Mouse (Mus musculus): ENCODE results near the gene Gm2022. TPM values are rescaled to one million over a fixed set of nuclear protein-coding genes. Genes with fewer than 3 reads are reported as not detected.

Gene Gm2022
- not detected for polyA plus RNA-seq (2014; fragmentation: Illumina TruSeq; extraction: RNeasy Lipid Tissue Mini Kit (QIAGEN cat#74804); ENCODE audit: low replicate concordance)

GRCm38 (mm10) chr12:87895070-87895469 is at the start of gene Gm2022:
Gene Gm2022 (plus strand): TSS chr12:87895370.

DNA sequence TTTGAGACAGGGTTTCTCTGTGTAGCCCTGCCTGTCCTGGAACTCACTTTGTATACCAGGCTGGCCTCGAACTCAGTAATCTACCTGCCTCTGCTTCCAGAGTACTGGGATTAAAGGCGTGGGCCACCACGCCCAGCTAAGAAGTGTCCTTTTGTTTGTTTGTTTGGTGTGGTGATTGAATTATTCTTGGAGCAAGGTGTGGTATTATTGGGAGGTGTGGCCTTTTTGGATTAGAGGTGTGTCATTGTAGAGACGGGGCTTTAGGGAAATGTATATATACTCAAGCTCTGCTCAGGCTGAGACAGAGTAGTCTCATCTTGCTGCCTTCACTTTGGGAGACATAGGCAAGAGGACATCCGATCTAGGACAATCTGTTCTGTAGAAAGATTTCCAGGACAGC is 21.4 kb upstream of the Gm2022 start, which contains the start of gene Gm2016:
TSS of gene Gm2016 (plus strand) at position 301 of the 400 bp plus-strand sequence.

DNA sequence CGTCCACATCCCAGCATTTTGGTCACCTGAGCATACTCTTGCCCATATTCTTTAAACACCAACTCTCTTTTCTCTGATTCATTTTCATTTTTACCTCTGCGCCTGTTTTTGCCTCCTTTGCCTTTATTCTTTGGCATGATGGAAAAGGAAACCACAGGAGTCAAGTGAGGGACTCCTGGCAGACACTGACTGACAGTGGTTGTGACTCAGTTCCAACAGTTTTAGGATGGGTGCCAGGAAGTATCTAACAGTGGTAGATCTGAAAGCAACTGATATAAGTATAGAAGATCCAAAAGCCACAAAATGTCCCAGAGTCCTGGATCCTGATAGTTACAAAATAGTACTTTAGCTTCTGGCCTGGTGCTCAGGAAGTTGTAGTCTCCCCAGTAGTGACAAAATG is 24.6 kb downstream of the Gm2022 start, which contains the start of gene Gm2035:
TSS of gene Gm2035 (minus strand) at position 137 of the 400 bp plus-strand sequence.

Other genes starting within 250 kb of the Gm2022 start
- not detected for gene Gm21319, start 119.6 kb upstream of the Gm2022 start, polyA plus RNA-seq (2014; fragmentation: Illumina TruSeq; extraction: RNeasy Lipid Tissue Mini Kit (QIAGEN cat#74804); ENCODE audit: low replicate concordance)
- gene Gm21936, start 99.9 kb upstream of the Gm2022 start, polyA plus RNA-seq (2014; fragmentation: Illumina TruSeq; extraction: RNeasy Lipid Tissue Mini Kit (QIAGEN cat#74804); ENCODE audit: low replicate concordance) = not detected
- not detected for gene BB287469, start 78.8 kb upstream of the Gm2022 start, polyA plus RNA-seq (2014; fragmentation: Illumina TruSeq; extraction: RNeasy Lipid Tissue Mini Kit (QIAGEN cat#74804); ENCODE audit: low replicate concordance)
- gene Gm2001, start 53.0 kb upstream of the Gm2022 start, polyA plus RNA-seq (2014; fragmentation: Illumina TruSeq; extraction: RNeasy Lipid Tissue Mini Kit (QIAGEN cat#74804); ENCODE audit: low replicate concordance) = not detected
- not detected for gene Gm2016, start 21.3 kb upstream of the Gm2022 start, polyA plus RNA-seq (2014; fragmentation: Illumina TruSeq; extraction: RNeasy Lipid Tissue Mini Kit (QIAGEN cat#74804); ENCODE audit: low replicate concordance)
- gene Gm2035, start 24.5 kb downstream of the Gm2022 start, polyA plus RNA-seq (2014; fragmentation: Illumina TruSeq; extraction: RNeasy Lipid Tissue Mini Kit (QIAGEN cat#74804); ENCODE audit: low replicate concordance) = not detected
- not detected for gene Gm2042, start 58.7 kb downstream of the Gm2022 start, polyA plus RNA-seq (2014; fragmentation: Illumina TruSeq; extraction: RNeasy Lipid Tissue Mini Kit (QIAGEN cat#74804); ENCODE audit: low replicate concordance)
- gene Gm2075, start 116.5 kb downstream of the Gm2022 start, polyA plus RNA-seq (2014; fragmentation: Illumina TruSeq; extraction: RNeasy Lipid Tissue Mini Kit (QIAGEN cat#74804); ENCODE audit: low replicate concordance) = not detected
- not detected for gene Gm6803, start 123.4 kb downstream of the Gm2022 start, polyA plus RNA-seq (2014; fragmentation: Illumina TruSeq; extraction: RNeasy Lipid Tissue Mini Kit (QIAGEN cat#74804); ENCODE audit: low replicate concordance)
- not detected for gene Gm2056, start 131.6 kb downstream of the Gm2022 start, polyA plus RNA-seq (2014; fragmentation: Illumina TruSeq; extraction: RNeasy Lipid Tissue Mini Kit (QIAGEN cat#74804); ENCODE audit: low replicate concordance)
- gene Gm16368, start 188.3 kb downstream of the Gm2022 start, polyA plus RNA-seq (2014; fragmentation: Illumina TruSeq; extraction: RNeasy Lipid Tissue Mini Kit (QIAGEN cat#74804); ENCODE audit: low replicate concordance) = not detected